Mouse (Mus musculus): ENCODE data around the gene Uhmk1. TPM values are rescaled to one million over a fixed set of nuclear protein-coding genes. Genes with fewer than 3 reads are reported as not detected.
A peak's percentile ranks its signal among the peaks of the same experiment; 100 is the strongest.

Uhmk1 gene
- polyA plus RNA-seq, 1 experiment = 16.0 TPM

GRCm38 (mm10) chr1:170186531-170186930 is 28.7 kb downstream of the Uhmk1 start:
- Histone ChIP-seq H3K4me1 (ENCODE audit: control insufficient read depth, insufficient read depth, low read length) (no peaks in the 10 kb centered on the region), H3K27ac (ENCODE audit: control insufficient read depth, insufficient read depth, low read depth, low read length, poor library complexity) (no peak overlapping the region), H3K4me3 (replicated peaks; ENCODE audit: control insufficient read depth, low read depth, low read length) (no peak overlapping the region)
- WGBS = 84% methylated on average over 5 of the region's 5 CpGs
- TF ChIP-seq POLR2A (IDR thresholded peaks at IDR 0.05; ENCODE audit: borderline replicate concordance, control insufficient read depth, low read depth, low read length) (no peak), CTCF (IDR thresholded peaks at IDR 0.05; ENCODE audit: control insufficient read depth, insufficient read depth, low read length) (no peak)

GRCm38 (mm10) chr1:170185137-170185536 is 30.1 kb downstream of the Uhmk1 start:
- TF ChIP-seq POLR2A (IDR thresholded peaks at IDR 0.05; ENCODE audit: borderline replicate concordance, control insufficient read depth, low read depth, low read length) (no peak), CTCF (IDR thresholded peaks at IDR 0.05; ENCODE audit: control insufficient read depth, insufficient read depth, low read length) (no peak)
- no peak overlapping the region for H3K4me3 ChIP-seq (replicated peaks; ENCODE audit: control insufficient read depth, low read depth, low read length)
- H3K27ac ChIP-seq (ENCODE audit: control insufficient read depth, insufficient read depth, low read depth, low read length, poor library complexity) = no peak overlapping the region
- H3K4me1 ChIP-seq (ENCODE audit: control insufficient read depth, insufficient read depth, low read length) = no peaks in the 10 kb centered on the region
- 30% methylated on average over 3 of the region's 3 CpGs for WGBS

GRCm38 (mm10) chr1:170182706-170183105 is 32.5 kb downstream of the Uhmk1 start:
- H3K4me3 ChIP-seq (replicated peaks; ENCODE audit: control insufficient read depth, low read depth, low read length) = no peak overlapping the region
- H3K4me1 ChIP-seq (ENCODE audit: control insufficient read depth, insufficient read depth, low read length) = no peaks in the 10 kb centered on the region
- H3K27ac ChIP-seq (ENCODE audit: control insufficient read depth, insufficient read depth, low read depth, low read length, poor library complexity) = no peak overlapping the region
- TF ChIP-seq POLR2A (IDR thresholded peaks at IDR 0.05; ENCODE audit: borderline replicate concordance, control insufficient read depth, low read depth, low read length) = no peak
- TF ChIP-seq CTCF (IDR thresholded peaks at IDR 0.05; ENCODE audit: control insufficient read depth, insufficient read depth, low read length) = no peak

GRCm38 (mm10) chr1:170176661-170177239 is 38.4 kb downstream of the Uhmk1 start:
- WGBS = 28% methylated on average over 8 of the region's 8 CpGs
- no peak overlapping the region for H3K4me3 ChIP-seq (replicated peaks; ENCODE audit: control insufficient read depth, low read depth, low read length)
- no peaks in the 10 kb centered on the region for H3K4me1 ChIP-seq (ENCODE audit: control insufficient read depth, insufficient read depth, low read length)
- no peak overlapping the region for H3K27ac ChIP-seq (ENCODE audit: control insufficient read depth, insufficient read depth, low read depth, low read length, poor library complexity)
- TF ChIP-seq POLR2A (IDR thresholded peaks at IDR 0.05; ENCODE audit: borderline replicate concordance, control insufficient read depth, low read depth, low read length) (no peak), CTCF (IDR thresholded peaks at IDR 0.05; ENCODE audit: control insufficient read depth, insufficient read depth, low read length) (no peak)

- no peak overlapping the region for H3K27ac ChIP-seq (ENCODE audit: control insufficient read depth, insufficient read depth, low read depth, low read length, poor library complexity)
- no peak overlapping the region for H3K4me3 ChIP-seq (replicated peaks; ENCODE audit: control insufficient read depth, low read depth, low read length)
- WGBS = 49% methylated on average over 6 of the region's 6 CpGs
- no peaks in the 10 kb centered on the region for H3K4me1 ChIP-seq (ENCODE audit: control insufficient read depth, insufficient read depth, low read length)
- TF ChIP-seq CTCF (IDR thresholded peaks at IDR 0.05; ENCODE audit: control insufficient read depth, insufficient read depth, low read length) (no peak), POLR2A (IDR thresholded peaks at IDR 0.05; ENCODE audit: borderline replicate concordance, control insufficient read depth, low read depth, low read length) (no peak)
These were observed 39.3 kb downstream of the Uhmk1 start for GRCm38 (mm10) chr1:170175848-170176247.

GRCm38 (mm10) chr1:170174814-170175332 is 40.3 kb downstream of the Uhmk1 start, which contains the start of gene Uap1:
TSS of gene Uap1 (minus strand) at chr1:170174957.
- Histone ChIP-seq H3K4me1 (ENCODE audit: control insufficient read depth, insufficient read depth, low read length) (no peaks in the 10 kb centered on the region; the same call in 1 of the 2 replicates), H3K27ac (ENCODE audit: control insufficient read depth, insufficient read depth, low read depth, low read length, poor library complexity) (peak within 1 kb of the TSS; percentile 93), H3K4me3 (replicated peaks; ENCODE audit: control insufficient read depth, low read depth, low read length) (peak within 1 kb of the TSS; percentile 78)
- under 1% methylated on average over 46 of the region's 52 CpGs for WGBS
- peak; percentile 80; the same call in 1 of the 2 replicates for TF ChIP-seq POLR2A (IDR thresholded peaks at IDR 0.05; ENCODE audit: borderline replicate concordance, control insufficient read depth, low read depth, low read length)
- TF ChIP-seq CTCF (IDR thresholded peaks at IDR 0.05; ENCODE audit: control insufficient read depth, insufficient read depth, low read length) = peak; percentile 43; the same call in 1 of the 2 replicates

- TF ChIP-seq POLR2A (IDR thresholded peaks at IDR 0.05; ENCODE audit: borderline replicate concordance, control insufficient read depth, low read depth, low read length) = no peak
- TF ChIP-seq CTCF (IDR thresholded peaks at IDR 0.05; ENCODE audit: control insufficient read depth, insufficient read depth, low read length) = no peak
- Histone ChIP-seq H3K27ac (ENCODE audit: control insufficient read depth, insufficient read depth, low read depth, low read length, poor library complexity) (peak overlapping the region; percentile 84), H3K4me1 (ENCODE audit: control insufficient read depth, insufficient read depth, low read length) (no peaks in the 10 kb centered on the region; the same call in 1 of the 2 replicates), H3K4me3 (replicated peaks; ENCODE audit: control insufficient read depth, low read depth, low read length) (peak overlapping the region; percentile 62)
- under 1% methylated on average over 50 of the region's 50 CpGs for WGBS
These were observed 41.0 kb downstream of the Uhmk1 start for GRCm38 (mm10) chr1:170173991-170174813.

GRCm38 (mm10) chr1:170167781-170168180 is 47.4 kb downstream of the Uhmk1 start:
- Histone ChIP-seq H3K4me1 (ENCODE audit: control insufficient read depth, insufficient read depth, low read length) (no peaks in the 10 kb centered on the region; the same call in 1 of the 2 replicates), H3K4me3 (replicated peaks; ENCODE audit: control insufficient read depth, low read depth, low read length) (no peak overlapping the region), H3K27ac (ENCODE audit: control insufficient read depth, insufficient read depth, low read depth, low read length, poor library complexity) (no peak overlapping the region)
- TF ChIP-seq CTCF (IDR thresholded peaks at IDR 0.05; ENCODE audit: control insufficient read depth, insufficient read depth, low read length) (no peak), POLR2A (IDR thresholded peaks at IDR 0.05; ENCODE audit: borderline replicate concordance, control insufficient read depth, low read depth, low read length) (no peak)
- 63% methylated on average over 6 of the region's 6 CpGs for WGBS

Measured in bone marrow, adult 2 months (tissue).